Mouse (Mus musculus) lung, postnatal 0 days (tissue): ENCODE measurements around the gene Csnk1e. TPM values are rescaled to one million over a fixed set of nuclear protein-coding genes. Genes with fewer than 3 reads are reported as not detected.

Source experiments
- ATAC-seq: fragments of 200-750 bp; cut with Nextera tagmentation; 2 replicates; pipeline ENCODE4 v1.8.0; 2017; ENCODE audit warnings: moderate library complexity
- DNase-seq: peaks from one replicate; pipeline ENCODE4 v3.0.0-alpha.2; 2016; ENCODE audit warnings: low spot score
- H3K27ac ChIP-seq: fragments of 300-500 bp; sonication (generic); 2 replicates; pipeline ENCODE4 v1.5.1; 2014; ENCODE audit warnings: antibody characterized with exemption, mild to moderate bottlenecking, low read length, mixed read lengths
- H3K27me3 ChIP-seq: fragments of 300-500 bp; sonication (generic); replicated peaks from 2 replicates; pipeline ENCODE4 v1.6.1; 2014; ENCODE audit warnings: low read length, mixed read lengths; ENCODE audit not compliant: insufficient read depth
- H3K36me3 ChIP-seq: fragments of 300-500 bp; sonication (generic); 2 replicates; pipeline ENCODE4 v1.6.1; 2014; ENCODE audit warnings: low read length, mixed read lengths; ENCODE audit not compliant: insufficient read depth
- H3K4me1 ChIP-seq: fragments of 300-500 bp; sonication (generic); 2 replicates; pipeline ENCODE4 v1.6.1; 2014; ENCODE audit warnings: antibody characterized with exemption, low read depth, low read length, mixed read lengths; ENCODE audit not compliant: insufficient read depth
- H3K4me2 ChIP-seq: fragments of 300-500 bp; sonication (generic); replicated peaks from 2 replicates; pipeline ENCODE4 v1.6.1; 2014; ENCODE audit warnings: low read depth, mild to moderate bottlenecking, low read length, moderate library complexity, mixed read lengths
- H3K4me3 ChIP-seq: fragments of 300-500 bp; sonication (generic); 2 replicates; pipeline ENCODE4 v1.5.1; 2014; ENCODE audit warnings: low read depth, low read length
- H3K9ac ChIP-seq: fragments of 300-500 bp; sonication (generic); replicated peaks from 2 replicates; pipeline ENCODE4 v1.6.1; 2014; ENCODE audit warnings: low read depth, mild to moderate bottlenecking
- H3K9me3 ChIP-seq: fragments of 300-500 bp; sonication (generic); 2 replicates; pipeline ENCODE4 v1.6.1; 2016; ENCODE audit warnings: low read length, mixed read lengths
- CTCF ChIP-seq: IDR thresholded peaks from 2 replicates; pipeline ENCODE4 v1.5.1; 2016; ENCODE audit warnings: antibody characterized with exemption, mild to moderate bottlenecking
- EP300 ChIP-seq: IDR thresholded peaks from 2 replicates; pipeline ENCODE4 v1.6.1; 2016; ENCODE audit warnings: antibody characterized with exemption, mild to moderate bottlenecking, control low read depth
- WGBS: fragments of 180-500 bp; shearing (Covaris S2); extraction: QIAGEN DNeasy Blood & Tissue Kit; methylation state at CpG from one replicate; pipeline ENCODE4 v1.1.7; 2014; 5-methylcytosine and 5-hydroxymethylcytosine counted together
- polyA plus RNA-seq: library from polyadenylated mRNA; unstranded; fragments of >200 nt; fragmentation: Nextera tagmentation; extraction: Ambion mirVana; gene quantifications from 2 replicates; pipeline ENCODE4 v1.2.1, GENCODE M21; 2015

Csnk1e gene
- polyA plus RNA-seq, 1 experiment from 2014 or later = 67.2 TPM

DNA sequence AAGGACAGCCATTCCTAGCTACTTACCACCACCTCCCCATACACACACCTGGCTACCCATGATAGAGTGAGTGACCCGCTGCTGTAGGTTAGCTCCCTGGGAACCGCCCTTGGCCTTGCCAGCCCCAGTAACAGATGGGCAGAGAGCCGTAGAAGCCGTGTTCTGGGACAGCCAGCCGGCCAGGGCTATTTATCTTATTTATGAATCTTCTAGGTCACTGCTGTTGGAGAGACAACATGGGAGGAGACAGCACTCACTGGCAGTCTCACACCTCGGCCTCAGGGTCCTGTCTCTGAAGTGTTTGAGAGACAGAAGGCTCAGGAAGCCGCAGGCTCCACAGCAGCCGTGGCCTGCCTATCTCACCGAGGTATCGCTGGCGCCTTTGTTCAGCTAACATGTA, 34.1 kb upstream of the Csnk1e start:
- no peak overlapping the region for H3K4me3 ChIP-seq
- H3K36me3 ChIP-seq = no peaks in the 10 kb centered on the region
- WGBS = 56% methylated on average over 11 of the region's 11 CpGs
- no peak for ATAC-seq
- no peak overlapping the region for H3K27ac ChIP-seq
- H3K4me1 ChIP-seq = no peaks in the 10 kb centered on the region
- no peak overlapping the region for H3K4me2 ChIP-seq
- no peak for DNase-seq
- H3K9me3 ChIP-seq = no peaks in the 10 kb centered on the region
- H3K9ac ChIP-seq = no peak overlapping the region
- no peaks in the 10 kb centered on the region for H3K27me3 ChIP-seq
- TF ChIP-seq CTCF (no peak), EP300 (no peak)

DNA sequence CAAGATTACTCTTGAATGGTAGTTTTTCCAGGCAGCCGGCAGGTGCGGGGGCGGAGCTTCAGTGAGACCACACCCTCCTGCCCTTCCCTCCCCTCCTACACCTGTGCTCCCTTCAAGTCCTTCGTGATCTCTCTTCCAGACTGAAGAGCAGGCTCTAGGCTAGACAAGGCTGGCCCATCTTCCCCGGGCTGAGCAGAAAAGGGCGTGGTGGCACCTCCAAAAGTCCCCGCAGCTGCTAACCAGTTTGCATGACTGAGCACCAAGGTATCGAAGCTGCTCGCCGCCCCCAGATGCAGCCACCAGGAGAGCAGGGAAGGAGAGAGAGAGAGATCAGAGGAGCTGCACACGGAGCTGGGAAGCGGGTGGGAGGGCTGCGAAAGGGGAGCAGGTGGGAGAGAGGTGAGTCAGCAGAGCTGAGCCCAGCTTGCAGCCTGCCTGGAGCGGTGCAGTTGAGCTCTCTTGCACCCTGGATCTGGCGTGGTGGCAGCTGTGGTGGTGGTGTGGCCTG, 25.9 kb upstream of the Csnk1e start:
- no peak overlapping the region for H3K27ac ChIP-seq
- no peak overlapping the region for H3K9ac ChIP-seq
- H3K4me2 ChIP-seq = no peak overlapping the region
- 0 out of 2 replicates have a peak, but pooled peaks cover 5% of the 10 kb centered on the region for H3K27me3 ChIP-seq
- H3K4me1 ChIP-seq = no peaks in the 10 kb centered on the region
- no peaks in the 10 kb centered on the region for H3K9me3 ChIP-seq
- DNase-seq = peak; percentile 58
- ATAC-seq = peak; percentile 43; the same call in 1 of the 2 replicates
- TF ChIP-seq EP300 = no peak
- TF ChIP-seq CTCF = no peak
- no peaks in the 10 kb centered on the region for H3K36me3 ChIP-seq
- WGBS = 12% methylated on average over 15 of the region's 15 CpGs
- no peak overlapping the region for H3K4me3 ChIP-seq

DNA sequence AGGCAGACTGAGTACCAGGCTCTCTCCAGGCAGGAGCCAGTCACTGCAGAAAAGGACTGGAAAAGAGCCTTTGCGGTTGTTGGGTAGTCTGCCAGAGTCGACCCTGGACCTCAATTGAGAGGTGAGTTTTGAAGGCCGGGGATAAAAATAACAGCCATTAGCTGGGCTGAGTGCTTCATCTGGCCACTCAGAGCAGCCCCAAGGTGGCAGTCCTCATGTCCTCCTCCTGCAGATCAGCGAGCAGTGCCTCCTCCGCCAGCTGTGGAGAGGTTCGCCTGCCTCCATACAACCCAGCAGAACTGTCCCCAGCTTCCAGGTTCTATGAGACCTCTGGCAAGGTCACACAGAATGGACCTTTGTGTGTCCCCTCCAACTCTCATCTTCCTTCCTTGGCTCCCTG, 21.9 kb upstream of the Csnk1e start:
- Histone ChIP-seq H3K4me1 (no peaks in the 10 kb centered on the region), H3K4me3 (no peak overlapping the region), H3K27ac (no peak overlapping the region), H3K36me3 (no peaks in the 10 kb centered on the region), H3K9me3 (no peaks in the 10 kb centered on the region), H3K27me3 (0 out of 2 replicates have a peak, but pooled peaks cover 5% of the 10 kb centered on the region), H3K4me2 (no peak overlapping the region), H3K9ac (no peak overlapping the region)
- ATAC-seq (no peak), DNase-seq (no peak)
- WGBS = 24% methylated on average over 6 of the region's 6 CpGs
- no peak for TF ChIP-seq EP300
- TF ChIP-seq CTCF = no peak

DNA sequence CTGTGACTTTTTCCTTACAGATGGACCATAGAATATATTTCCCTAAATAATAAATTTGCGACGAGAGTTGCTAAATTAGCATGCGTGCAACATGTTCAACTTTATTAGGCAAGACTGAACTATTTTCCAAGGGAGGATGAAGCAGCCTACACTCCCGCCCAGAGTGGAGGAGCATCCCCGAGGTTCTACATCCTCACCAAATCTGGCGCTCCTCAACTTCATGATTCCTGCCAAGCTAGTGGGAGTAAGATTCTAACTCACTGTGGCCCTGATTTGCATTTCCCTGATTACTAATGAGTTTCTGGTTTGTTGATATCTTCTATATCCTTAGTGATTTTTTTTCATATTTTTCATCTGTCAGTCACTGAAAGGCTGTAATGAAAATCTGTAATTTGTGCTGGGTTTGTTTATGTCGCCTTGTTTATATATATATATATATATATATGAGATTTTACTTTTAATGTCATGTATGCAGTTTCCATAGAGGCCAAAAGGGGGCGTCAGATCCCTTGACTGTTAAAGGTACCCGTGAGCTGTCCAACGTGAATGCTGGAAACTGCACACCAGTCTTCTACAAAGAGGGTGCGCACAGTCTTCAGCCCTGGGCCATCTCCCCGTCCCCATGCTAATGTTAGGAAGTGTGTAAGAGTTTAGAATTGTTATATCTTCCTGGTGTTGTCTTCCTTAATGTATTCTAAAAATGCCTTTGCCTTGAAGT, 18.4 kb upstream of the Csnk1e start:
- Histone ChIP-seq H3K4me1 (no peaks in the 10 kb centered on the region), H3K9me3 (no peaks in the 10 kb centered on the region), H3K9ac (no peak overlapping the region), H3K4me3 (no peak overlapping the region), H3K36me3 (no peaks in the 10 kb centered on the region), H3K27ac (no peak overlapping the region), H3K27me3 (no peaks in the 10 kb centered on the region), H3K4me2 (no peak overlapping the region)
- TF ChIP-seq EP300 (no peak), CTCF (0 out of 2 replicates have a peak, but pooled peaks have one; percentile 17)
- 51% methylated on average over 12 of the region's 12 CpGs for WGBS
- no peak for ATAC-seq
- no peak for DNase-seq

DNA sequence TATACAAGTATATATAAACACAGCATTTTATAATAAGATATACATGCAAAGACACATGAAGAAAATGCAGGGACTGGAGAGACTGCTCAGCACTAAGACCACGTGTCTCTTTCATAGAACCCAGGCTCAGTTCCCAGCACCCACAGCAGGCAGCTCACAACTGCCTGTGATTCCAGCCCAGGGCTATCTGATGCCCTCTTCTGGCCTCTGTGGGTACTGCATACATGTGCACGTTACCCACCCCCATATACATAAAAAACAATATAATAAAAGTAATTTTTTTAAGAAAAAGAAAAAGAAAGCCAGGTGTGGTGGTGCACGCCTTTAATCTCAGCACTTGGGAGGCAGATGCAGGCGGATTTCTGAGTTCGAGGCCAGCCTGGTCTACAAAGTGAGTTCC, 17.7 kb upstream of the Csnk1e start:
- Histone ChIP-seq H3K4me2 (no peak overlapping the region), H3K9ac (no peak overlapping the region), H3K9me3 (no peaks in the 10 kb centered on the region), H3K4me3 (no peak overlapping the region), H3K36me3 (no peaks in the 10 kb centered on the region), H3K4me1 (no peaks in the 10 kb centered on the region), H3K27ac (no peak overlapping the region), H3K27me3 (no peaks in the 10 kb centered on the region)
- no peak for ATAC-seq
- DNase-seq = no peak
- TF ChIP-seq CTCF (peak; percentile 24; the same call in 1 of the 2 replicates), EP300 (no peak)
- 90% methylated on average over 5 of the region's 5 CpGs for WGBS

DNA sequence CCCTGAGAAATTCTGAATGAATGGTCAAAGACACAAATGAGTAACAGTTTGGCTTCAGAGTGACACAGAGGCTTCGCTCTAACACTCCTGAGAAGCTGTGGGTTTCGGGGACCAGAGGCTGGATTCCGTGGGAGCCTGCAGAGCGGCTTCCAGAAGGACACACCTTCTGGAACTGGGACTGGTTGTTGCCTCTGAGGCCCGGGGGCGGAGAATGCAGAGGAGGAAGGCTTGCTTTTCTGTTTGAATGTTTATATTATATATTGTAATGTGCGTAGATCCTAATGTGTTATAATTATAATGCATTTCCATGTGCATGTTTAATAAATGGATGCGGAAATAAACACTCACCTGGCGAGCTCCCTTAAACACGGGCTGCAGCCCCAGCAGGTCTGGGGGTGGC, 15.7 kb upstream of the Csnk1e start:
- Histone ChIP-seq H3K9me3 (no peaks in the 10 kb centered on the region), H3K4me1 (no peaks in the 10 kb centered on the region), H3K36me3 (no peaks in the 10 kb centered on the region), H3K27me3 (no peaks in the 10 kb centered on the region), H3K9ac (no peak overlapping the region), H3K4me3 (no peak overlapping the region), H3K27ac (no peak overlapping the region), H3K4me2 (no peak overlapping the region)
- TF ChIP-seq CTCF (no peak), EP300 (no peak)
- 43% methylated on average over 10 of the region's 10 CpGs for WGBS
- DNase-seq (no peak), ATAC-seq (no peak)
